Mouse (Mus musculus) MEL (cell line): ENCODE measurements around the gene Gm20388. TPM values are rescaled to one million over a fixed set of nuclear protein-coding genes. Genes with fewer than 3 reads are reported as not detected.

Experiments
- DNase-seq: peaks from one replicate; pipeline ENCODE4 v3.0.0; 2011; ENCODE audit warnings: low read depth, low spot score
- H3K27ac ChIP-seq: 2 replicates; pipeline ENCODE4 v1.5.1; 2012; ENCODE audit warnings: low read depth, mild to moderate bottlenecking, control low read depth, low read length, moderate library complexity; ENCODE audit not compliant: control insufficient read depth
- H3K27me3 ChIP-seq, 2 experiments: fragments of 150-350 bp in 1 of 2; sonication (generic) in 1 of 2; 2 replicates each; pipeline ENCODE4 v1.6.1; 2012; ENCODE audit warnings: low read length in 2 of 2, mild to moderate bottlenecking in 2 of 2, improper control_type of control experiment in 1 of 2, moderate library complexity in 1 of 2; ENCODE audit not compliant: insufficient read depth in 2 of 2, control insufficient read depth in 1 of 2
- H3K36me3 ChIP-seq, 2 experiments: 2 replicates each; pipeline ENCODE4 v1.6.1; 2012 to 2014; ENCODE audit warnings: low read length in 2 of 2, improper control_type of control experiment in 1 of 2, inconsistent platforms in 1 of 2, mild to moderate bottlenecking in 1 of 2; ENCODE audit not compliant: insufficient read depth in 2 of 2, control insufficient read depth in 1 of 2
- H3K4me1 ChIP-seq, 2 experiments: fragments of 150-350 bp in 1 of 2; sonication (generic) in 1 of 2; 2 replicates each; pipeline ENCODE4 v1.6.1; 2012; ENCODE audit warnings: low read length in 2 of 2, improper control_type of control experiment in 1 of 2, mild to moderate bottlenecking in 1 of 2; ENCODE audit not compliant: insufficient read depth in 2 of 2, control insufficient read depth in 1 of 2
- H3K4me3 ChIP-seq, 2 experiments: fragments of 150-350 bp in 1 of 2; sonication (generic) in 1 of 2; 2 replicates each; pipeline ENCODE4 v1.5.1; 2012; ENCODE audit warnings: low read depth in 2 of 2, low read length in 2 of 2, mild to moderate bottlenecking in 2 of 2, moderate library complexity in 2 of 2, control low read depth in 1 of 2, improper control_type of control experiment in 1 of 2; ENCODE audit not compliant: control insufficient read depth in 1 of 2, insufficient read depth in 1 of 2
- H3K79me2 ChIP-seq: 2 replicates; pipeline ENCODE4 v1.6.1; 2012; ENCODE audit warnings: mild to moderate bottlenecking, low read length, moderate library complexity; ENCODE audit not compliant: control insufficient read depth, poor library complexity, insufficient read depth
- H3K9ac ChIP-seq: 2 replicates; pipeline ENCODE4 v1.6.1; 2012; ENCODE audit warnings: low read depth, mild to moderate bottlenecking, control low read depth, low read length, moderate library complexity; ENCODE audit not compliant: control insufficient read depth, poor library complexity, severe bottlenecking
- H3K9me3 ChIP-seq: fragments of 150-350 bp; sonication (generic); replicated peaks from 2 replicates; pipeline ENCODE4 v1.6.1; 2012; ENCODE audit warnings: mild to moderate bottlenecking, low read length, improper control_type of control experiment, moderate library complexity; ENCODE audit not compliant: insufficient read depth
- BHLHE40 ChIP-seq: IDR thresholded peaks from 2 replicates; pipeline ENCODE4 v1.6.1; 2012; ENCODE audit warnings: low read depth, mild to moderate bottlenecking, inconsistent platforms, low read length, improper control_type of control experiment, borderline replicate concordance
- CHD2 ChIP-seq: IDR thresholded peaks from 2 replicates; pipeline ENCODE4 v1.6.1; 2011; ENCODE audit warnings: low read length, improper control_type of control experiment
- EP300 ChIP-seq, 2 experiments: IDR thresholded peaks; 2 replicates each; pipeline ENCODE4 v1.6.1; 2011; ENCODE audit warnings: improper control_type of control experiment in 2 of 2, low read length in 2 of 2, low read depth in 1 of 2, mild to moderate bottlenecking in 1 of 2
- GATA1 ChIP-seq: IDR thresholded peaks from 2 replicates; pipeline ENCODE4 v1.6.1; 2011; ENCODE audit warnings: low read depth, low read length, improper control_type of control experiment
- JUND ChIP-seq: IDR thresholded peaks from 2 replicates; pipeline ENCODE4 v1.6.1; 2011; ENCODE audit warnings: low read depth, mild to moderate bottlenecking, improper control_type of control experiment, low read length
- MAFK ChIP-seq: IDR thresholded peaks from 2 replicates; pipeline ENCODE4 v1.6.1; 2011; ENCODE audit warnings: low read depth, mild to moderate bottlenecking, low read length, improper control_type of control experiment, borderline replicate concordance
- MAX ChIP-seq: IDR thresholded peaks from 2 replicates; pipeline ENCODE4 v1.6.1; 2011; ENCODE audit warnings: low read length, improper control_type of control experiment
- MAZ ChIP-seq: IDR thresholded peaks from 2 replicates; pipeline ENCODE4 v1.6.1; 2012; ENCODE audit warnings: low read depth, mild to moderate bottlenecking, inconsistent platforms, low read length, improper control_type of control experiment
- MXI1 ChIP-seq: IDR thresholded peaks from 2 replicates; pipeline ENCODE4 v1.6.1; 2011; ENCODE audit warnings: mild to moderate bottlenecking, low read depth, low read length, improper control_type of control experiment
- POLR2A ChIP-seq, 2 experiments: IDR thresholded peaks; 2 replicates each; pipeline ENCODE4 v1.6.1; 2011 to 2012; ENCODE audit warnings: low read length in 2 of 2, mild to moderate bottlenecking in 2 of 2, control low read depth in 1 of 2, improper control_type of control experiment in 1 of 2, low read depth in 1 of 2, moderate library complexity in 1 of 2; ENCODE audit not compliant: control insufficient read depth in 1 of 2, insufficient read depth in 1 of 2, poor library complexity in 1 of 2
- RAD21 ChIP-seq: IDR thresholded peaks from 2 replicates; pipeline ENCODE4 v1.6.1; 2011; ENCODE audit warnings: mild to moderate bottlenecking, low read depth, low read length, improper control_type of control experiment
- RCOR1 ChIP-seq: IDR thresholded peaks from 2 replicates; pipeline ENCODE4 v1.6.1; 2012; ENCODE audit warnings: low read depth, mild to moderate bottlenecking, inconsistent platforms, low read length, improper control_type of control experiment
- SIN3A ChIP-seq: IDR thresholded peaks from 2 replicates; pipeline ENCODE4 v1.6.1; 2012; ENCODE audit warnings: low read length, improper control_type of control experiment, inconsistent platforms
- UBTF ChIP-seq: IDR thresholded peaks from 2 replicates; pipeline ENCODE4 v1.6.1; 2012; ENCODE audit warnings: low read depth, mild to moderate bottlenecking, inconsistent platforms, low read length, improper control_type of control experiment, moderate library complexity, borderline replicate concordance; ENCODE audit not compliant: insufficient read depth
- USF2 ChIP-seq, 2 experiments: IDR thresholded peaks; 2 replicates each; pipeline ENCODE4 v1.6.1; 2011 to 2012; ENCODE audit warnings: improper control_type of control experiment in 2 of 2, low read length in 2 of 2, borderline replicate concordance in 1 of 2, inconsistent platforms in 1 of 2, low read depth in 1 of 2, mild to moderate bottlenecking in 1 of 2; ENCODE audit not compliant: insufficient read depth in 1 of 2
- polyA plus RNA-seq, 2 experiments: library from polyadenylated mRNA; stranded (reverse) in 1 of 2; unstranded in 1 of 2; fragments of >175 nt in 1 of 2; fragments of >200 nt in 1 of 2; gene quantifications; 2 replicates each; pipeline versions ENCODE4 v1.2.1 to v1.2.4; 2012; ENCODE audit warnings: low replicate concordance in 2 of 2, low read depth in 1 of 2; ENCODE audit not compliant: insufficient read length in 2 of 2, insufficient read depth in 1 of 2, missing spikeins in 1 of 2
- total RNA-seq: library from RNA; depleted of rRNA; stranded (reverse); fragments of 300-350 nt; gene quantifications from 2 replicates; pipeline ENCODE4 v1.2.3, GENCODE M21; 2012

Gene Gm20388
- total and polyA plus RNA-seq, 3 experiments, result 11.1 to 17.8 TPM; not detected in 1

GRCm38 (mm10) chr8:124275377-124276071 is 4364.9 kb downstream of the Gm20388 start:
- TF ChIP-seq BHLHE40, result no peak
- no peak for TF ChIP-seq EP300 (IDR thresholded peaks at IDR 0.05; ENCODE audit: low read depth in 1 of 2, low read length in 2 of 2)
- no peak for TF ChIP-seq MAZ
- TF ChIP-seq MAX, result no peak
- TF ChIP-seq, all 39 proteins: peak for 0
- H3K27me3 ChIP-seq, result no peaks in the 10 kb centered on the region
- no peak overlapping the region for H3K27ac ChIP-seq
- no peaks in the 10 kb centered on the region for H3K9me3 ChIP-seq
- no peak for DNase-seq
- no peak overlapping the region for H3K9ac ChIP-seq
- H3K4me1 ChIP-seq, result no peaks in the 10 kb centered on the region
- H3K79me2 ChIP-seq, result no peaks in the 10 kb centered on the region
- H3K4me3 ChIP-seq, result no peak overlapping the region
- no peaks in the 10 kb centered on the region for H3K36me3 ChIP-seq

DNA sequence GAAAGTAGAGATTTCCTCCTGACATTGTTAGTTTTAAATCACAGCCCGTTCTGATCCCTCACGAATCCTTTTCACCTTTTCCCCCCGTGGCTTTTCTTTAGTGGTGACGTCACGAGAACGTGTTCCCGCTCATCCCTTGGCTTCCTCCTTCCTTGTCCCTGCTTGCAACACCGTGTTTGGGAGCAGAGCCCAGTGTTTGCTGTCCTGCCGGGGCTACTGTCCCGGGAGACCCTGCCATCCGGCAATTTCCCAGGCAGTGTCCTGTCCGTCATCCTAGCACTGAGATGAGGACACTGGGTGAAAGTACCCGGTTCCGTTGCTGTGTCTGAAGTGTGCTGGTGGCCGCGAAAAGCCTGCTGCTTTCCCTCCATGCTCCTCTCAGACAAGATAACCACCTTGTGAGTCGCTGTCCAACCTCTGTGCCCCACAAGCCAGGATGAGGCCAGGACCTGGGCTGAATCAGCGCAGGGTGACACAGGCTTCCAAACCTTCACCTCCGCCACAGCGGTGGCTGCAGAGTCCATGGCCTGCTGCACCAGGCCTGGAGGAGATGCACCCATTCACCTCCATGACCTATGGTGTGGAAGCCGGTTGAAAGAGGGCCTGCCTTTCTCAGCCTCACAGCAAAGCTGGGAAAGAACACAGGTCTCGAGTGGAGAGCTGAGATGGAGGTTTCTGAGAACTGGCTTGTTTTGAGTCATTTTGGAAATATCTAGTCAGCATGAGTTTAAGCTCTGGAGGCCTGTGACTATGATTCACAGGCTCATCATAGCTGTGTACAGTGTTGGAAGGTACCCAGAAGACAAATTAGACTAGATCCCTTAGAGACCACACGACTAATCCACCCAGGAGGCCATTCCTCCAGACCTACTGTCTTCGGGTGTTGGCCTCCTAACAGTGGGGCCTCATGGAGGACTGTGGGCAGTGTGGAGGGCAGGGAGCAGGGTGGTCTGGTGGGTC is 4367.6 kb downstream of the Gm20388 start:
- Histone ChIP-seq H3K4me1 (no peaks in the 10 kb centered on the region), H3K27ac (no peak overlapping the region), H3K36me3 (no peaks in the 10 kb centered on the region), H3K79me2 (no peaks in the 10 kb centered on the region), H3K9ac (no peak overlapping the region), H3K9me3 (no peaks in the 10 kb centered on the region), H3K27me3 (no peaks in the 10 kb centered on the region), H3K4me3 (no peak overlapping the region)
- no peak for TF ChIP-seq UBTF
- TF ChIP-seq MAFK, result no peak
- TF ChIP-seq EP300 (IDR thresholded peaks at IDR 0.05; ENCODE audit: low read depth in 1 of 2, low read length in 2 of 2), result no peak
- TF ChIP-seq RCOR1, result no peak
- no peak for TF ChIP-seq MXI1
- no peak for TF ChIP-seq RAD21
- no peak for TF ChIP-seq USF2 (IDR thresholded peaks at IDR 0.05; ENCODE audit: borderline replicate concordance in 1 of 2, insufficient read depth in 1 of 2, low read depth in 1 of 2, low read length in 2 of 2)
- TF ChIP-seq SIN3A, result no peak
- no peak for TF ChIP-seq CHD2
- TF ChIP-seq POLR2A (IDR thresholded peaks at IDR 0.05; ENCODE audit: control insufficient read depth in 1 of 2, insufficient read depth in 1 of 2, low read depth in 1 of 2, low read length in 2 of 2, poor library complexity in 1 of 2), result no peak
- no peak for TF ChIP-seq GATA1
- TF ChIP-seq JUND, result no peak
- DNase-seq, result no peak
